Comparison of ENCODE assay signal across 9 mouse cellular contexts in the genomic region with DNA sequence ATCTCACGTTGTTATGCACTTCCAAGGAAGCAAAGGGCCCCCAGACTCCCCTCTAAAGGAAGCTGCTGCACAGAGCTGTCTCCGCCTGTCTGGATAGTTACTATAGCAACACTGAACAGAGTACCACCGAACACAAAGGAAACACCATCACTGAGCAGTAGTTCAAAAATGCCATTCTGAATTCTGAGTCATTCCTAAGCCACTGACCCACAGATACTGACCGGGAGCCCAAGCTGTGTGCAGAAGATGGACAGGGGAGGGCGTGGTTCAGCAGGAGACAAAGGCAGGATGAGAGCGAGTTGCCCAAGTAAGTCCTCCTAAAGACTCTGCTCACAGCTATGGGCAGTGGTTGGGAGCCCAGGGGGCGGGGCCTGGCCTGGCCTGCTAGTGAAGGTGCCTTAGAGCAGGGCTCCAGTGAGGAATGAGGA. TPM values are rescaled to one million over a fixed set of nuclear protein-coding genes. Genes with fewer than 3 reads are reported as not detected.
A peak's percentile ranks its signal among the peaks of the same experiment; 100 is the strongest.
DNase-seq lines count a peak whose midpoint lies in the region; ATAC-seq and TF ChIP-seq lines count a peak whose summit lies in the region.
"Had no signal": no experiment of that assay in that cellular context is flagged by ENCODE, and none has a peak within 500 bp of the region (broad histone marks: within the 10 kb centered on the region; RNA-seq: fewer than 3 reads in every experiment).

No protein-coding gene starts in this region.

- H3K4me1 ChIP-seq in lung, embryonic 14.5 days (ENCODE audit: insufficient read depth): peaks cover 6% of the 10 kb centered on the region
- H3K4me1 ChIP-seq in forebrain, embryonic 13.5 days: peaks cover 68% of the 10 kb centered on the region
- H3K4me1 ChIP-seq in liver, embryonic 11.5 days (replicated peaks; ENCODE audit: control insufficient read depth, insufficient read depth, low read length): peaks cover 23% of the 10 kb centered on the region
- H3K4me1 ChIP-seq in stomach, postnatal 0 days (replicated peaks; ENCODE audit: control insufficient read depth, insufficient read depth): no peaks in the 10 kb centered on the region

- H3K4me3 ChIP-seq in lung, embryonic 14.5 days (ENCODE audit: low read depth, low read length): no peak overlapping the region
- H3K4me3 ChIP-seq in forebrain, embryonic 13.5 days: peak overlapping the region; percentile 9; the same call in 1 of the 2 replicates
- no peak overlapping the region for H3K4me3 ChIP-seq in liver, embryonic 11.5 days (ENCODE audit: low read depth, low read length)
- no peak overlapping the region for H3K4me3 ChIP-seq in stomach, postnatal 0 days (ENCODE audit: low read depth, low read length)

- no peaks in the 10 kb centered on the region for H3K9me3 ChIP-seq in lung, embryonic 14.5 days (ENCODE audit: low read depth, low read length)
- no peaks in the 10 kb centered on the region for H3K9me3 ChIP-seq in forebrain, embryonic 13.5 days (replicated peaks)
- H3K9me3 ChIP-seq in liver, embryonic 11.5 days (ENCODE audit: control insufficient read depth, low read length): no peaks in the 10 kb centered on the region
- no peaks in the 10 kb centered on the region for H3K9me3 ChIP-seq in stomach, postnatal 0 days (ENCODE audit: control insufficient read depth, low read length)

- no peaks in the 10 kb centered on the region for H3K27me3 ChIP-seq in lung, embryonic 14.5 days (ENCODE audit: insufficient read depth, low read length)
- H3K27me3 ChIP-seq in forebrain, embryonic 13.5 days: no peaks in the 10 kb centered on the region
- no peaks in the 10 kb centered on the region for H3K27me3 ChIP-seq in liver, embryonic 11.5 days (replicated peaks; ENCODE audit: control insufficient read depth, insufficient read depth, low read length)
- H3K27me3 ChIP-seq in stomach, postnatal 0 days (ENCODE audit: control insufficient read depth, insufficient read depth, low read length): no peaks in the 10 kb centered on the region

- no peak overlapping the region for H3K4me2 ChIP-seq in lung, embryonic 14.5 days
- peak overlapping the region; percentile 49 for H3K4me2 ChIP-seq in forebrain, embryonic 13.5 days
- no peak overlapping the region for H3K4me2 ChIP-seq in liver, embryonic 11.5 days
- no peak overlapping the region for H3K4me2 ChIP-seq in stomach, postnatal 0 days (replicated peaks; ENCODE audit: low read depth)

- H3K27ac ChIP-seq in lung, embryonic 14.5 days (ENCODE audit: low read depth): no peak overlapping the region
- peak overlapping the region; percentile 98 for H3K27ac ChIP-seq in forebrain, embryonic 13.5 days
- H3K27ac ChIP-seq in liver, embryonic 11.5 days (ENCODE audit: low read depth, low read length): no peak overlapping the region
- H3K27ac ChIP-seq in stomach, postnatal 0 days (replicated peaks): no peak overlapping the region

- no peak for TF ChIP-seq CTCF in lung, embryonic 14.5 days (IDR thresholded peaks at IDR 0.05; ENCODE audit: low read depth)
- TF ChIP-seq CTCF in stomach, postnatal 0 days (IDR thresholded peaks at IDR 0.05; ENCODE audit: low read depth): no peak

- 23% methylated on average over 7 of the region's 7 CpGs for WGBS in lung, embryonic 14.5 days
- 7% methylated on average over 7 of the region's 7 CpGs for WGBS in forebrain, embryonic 13.5 days
- WGBS in liver, embryonic 11.5 days: 29% methylated on average over 7 of the region's 7 CpGs
- 30% methylated on average over 7 of the region's 7 CpGs for WGBS in stomach, postnatal 0 days

- H3K9ac ChIP-seq in lung, embryonic 14.5 days: no peak overlapping the region
- H3K9ac ChIP-seq in forebrain, embryonic 13.5 days: peak overlapping the region; percentile 61
- no peak overlapping the region for H3K9ac ChIP-seq in liver, embryonic 11.5 days (ENCODE audit: low read depth, low read length)
- H3K9ac ChIP-seq in stomach, postnatal 0 days (ENCODE audit: low read length): no peak overlapping the region

- DNase-seq in lung, embryonic 14.5 days: no peak
- no peak for DNase-seq in lung, postnatal 25 days (ENCODE audit: low spot score)
- no peak for DNase-seq in liver, embryonic 11.5 days (ENCODE audit: low spot score)
- peak; percentile 31 for DNase-seq in stomach, postnatal 0 days (ENCODE audit: low spot score)
- no peak for DNase-seq in gastrocnemius, adult 18-20 months (ENCODE audit: low spot score)
- no peak for DNase-seq in urinary bladder, adult 18-20 months (ENCODE audit: low spot score in 2 of 2)

- TF ChIP-seq EP300 in stomach, postnatal 0 days (optimal IDR thresholded peaks at IDR 0.05): no peak

- H3K36me3 ChIP-seq in lung, embryonic 14.5 days (ENCODE audit: insufficient read depth): no peaks in the 10 kb centered on the region
- no peaks in the 10 kb centered on the region for H3K36me3 ChIP-seq in forebrain, embryonic 13.5 days (ENCODE audit: poor library complexity, severe bottlenecking)
- no peaks in the 10 kb centered on the region for H3K36me3 ChIP-seq in liver, embryonic 11.5 days (ENCODE audit: control insufficient read depth, insufficient read depth, low read length)
- H3K36me3 ChIP-seq in stomach, postnatal 0 days (ENCODE audit: control insufficient read depth, insufficient read depth, low read length): no peaks in the 10 kb centered on the region

- peak; percentile 58 for ATAC-seq in lung, embryonic 14.5 days (ENCODE audit: insufficient read depth)
- ATAC-seq in forebrain, embryonic 13.5 days: peak; percentile 86
- ATAC-seq in liver, embryonic 11.5 days (replicated peaks; ENCODE audit: low FRiP score): peak; percentile 70; the same call in 1 of the 2 replicates
- ATAC-seq in stomach, postnatal 0 days (ENCODE audit: low FRiP score, low TSS enrichment): no peak

RNA-seq across cellular contexts. Expression of a gene that starts 23.6 kb away (rescaled TPM):
- polyA plus RNA-seq in lung, embryonic 14.5 days (2014; fragmentation: Nextera tagmentation; extraction: Ambion mirVana): 1.6 and 2.2 TPM in 2 replicates
- 155 and 172 TPM in 2 replicates for polyA plus RNA-seq in forebrain, embryonic 13.5 days (2015; fragmentation: Nextera tagmentation; extraction: Ambion mirVana)
- polyA plus RNA-seq in liver, embryonic 11.5 days (2014; fragmentation: Nextera tagmentation; extraction: Ambion mirVana): 66.5 and 73.2 TPM in 2 replicates
- polyA plus RNA-seq in stomach, postnatal 0 days (2015; fragmentation: Nextera tagmentation; extraction: Ambion mirVana): 1.6 and 2.1 TPM in 2 replicates
- not detected for total RNA-seq in gastrocnemius, adult 18-20 months (2021)

RNA-seq across cellular contexts. Expression of a gene that starts 36.1 kb away (rescaled TPM):
- polyA plus RNA-seq in lung, embryonic 14.5 days (2014; fragmentation: Nextera tagmentation; extraction: Ambion mirVana): not detected in 2 replicates
- not detected in 2 replicates for polyA plus RNA-seq in forebrain, embryonic 13.5 days (2015; fragmentation: Nextera tagmentation; extraction: Ambion mirVana)
- polyA plus RNA-seq in liver, embryonic 11.5 days (2014; fragmentation: Nextera tagmentation; extraction: Ambion mirVana): not detected in 2 replicates
- polyA plus RNA-seq in stomach, postnatal 0 days (2015; fragmentation: Nextera tagmentation; extraction: Ambion mirVana): not detected in 2 replicates
- total RNA-seq in gastrocnemius, adult 18-20 months (2021): not detected
- total RNA-seq: adrenal gland, adult 18-20 months had no signal
- polyA plus RNA-seq: thymus, postnatal 0 days had no signal

Comparison
In these comparisons a context has a peak if more than half of its experiments do, and no peak if none do; other contexts are left out.
1. RNA of a gene that starts 23.6 kb away (polyA plus RNA-seq): 155 to 172 TPM in forebrain, embryonic 13.5 days and 66.5 to 73.2 TPM in liver, embryonic 11.5 days; 1.6 to 2.2 TPM in lung, embryonic 14.5 days and 1.6 to 2.1 TPM in stomach, postnatal 0 days; every median in the first group is over 10 times any median in the second.